Mouse (Mus musculus): ENCODE data around the gene Adam19.

The Adam19 gene

DNA sequence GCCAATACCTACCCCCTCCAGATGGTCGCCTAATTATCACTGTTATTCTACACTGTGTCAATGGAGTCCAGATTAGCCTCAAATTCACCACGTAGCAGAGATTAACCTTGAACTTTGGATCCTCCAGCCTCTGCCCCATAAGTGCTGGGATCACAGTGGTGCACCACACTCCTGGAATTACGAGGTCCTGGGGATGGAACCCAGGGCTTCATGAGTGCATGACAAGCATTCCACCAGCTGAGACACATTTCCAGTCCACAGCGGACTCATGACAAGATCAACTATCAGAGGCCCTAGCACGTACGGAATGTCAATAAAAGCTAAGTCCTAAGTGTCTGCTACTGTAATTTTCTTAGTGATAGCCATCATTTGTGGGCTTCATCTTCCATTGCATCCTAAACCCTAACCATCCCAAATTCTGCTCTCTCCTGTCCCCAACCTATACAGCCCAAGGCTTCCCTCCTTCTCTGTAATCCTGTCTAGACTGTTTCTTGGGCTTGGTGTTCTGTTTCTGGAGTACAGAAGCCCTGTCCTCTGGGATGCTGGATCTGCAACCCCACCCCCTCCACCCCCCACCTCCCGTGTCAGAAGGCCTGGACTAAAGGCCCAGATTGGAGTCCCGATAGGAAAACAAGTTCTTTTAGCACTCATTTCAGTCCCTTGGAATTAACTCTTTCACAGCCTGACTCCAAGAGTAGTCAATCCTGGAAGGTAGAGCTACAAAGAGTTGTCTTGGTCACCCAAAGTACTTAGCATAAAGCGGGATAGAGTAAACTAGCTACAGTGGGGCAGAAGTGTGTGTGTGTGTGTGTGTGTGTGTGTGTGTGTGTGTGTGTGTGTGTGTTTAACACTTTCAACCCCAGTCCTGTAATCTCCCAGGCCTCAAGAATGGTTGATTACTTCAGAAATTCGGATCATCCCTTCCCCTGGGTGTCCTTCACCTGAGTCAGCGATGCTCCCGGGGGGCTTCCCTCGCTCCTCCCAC lies 589 bp upstream of the Adam19 start:
- no peak for DNase-seq (ENCODE audit: low spot score)

DNA sequence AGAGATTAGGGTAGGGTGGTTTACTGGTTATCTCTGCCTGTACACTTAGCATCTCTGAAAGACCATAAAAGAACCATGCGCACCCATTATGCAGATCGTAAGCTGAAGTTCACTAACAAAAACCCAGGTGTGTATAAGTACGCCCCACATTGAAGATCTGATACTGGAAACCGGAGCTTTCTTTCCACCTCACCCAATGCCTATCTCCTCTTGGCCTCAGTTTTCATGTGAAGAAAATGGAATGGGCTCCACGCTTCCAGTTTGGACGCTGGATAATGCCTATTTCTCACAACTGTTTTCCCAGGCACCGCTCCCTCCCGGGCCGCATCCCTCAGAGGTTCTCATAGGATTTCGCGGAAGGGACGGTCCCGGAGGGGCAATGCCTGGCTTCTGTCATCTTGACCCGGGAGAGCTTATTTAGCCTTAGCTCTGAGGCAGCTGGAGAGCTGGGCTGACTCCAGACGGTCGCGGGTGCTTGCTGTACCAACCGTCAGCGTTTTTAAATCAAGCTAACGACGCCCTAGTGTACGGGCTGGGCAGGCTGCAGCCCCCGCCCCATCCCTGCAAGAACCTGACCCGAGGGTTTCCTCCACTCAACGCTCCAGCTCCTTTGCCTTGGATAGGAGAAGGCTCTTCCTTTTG lies 1.1 kb downstream of the Adam19 start:
- no peak for DNase-seq (ENCODE audit: low spot score)

DNA sequence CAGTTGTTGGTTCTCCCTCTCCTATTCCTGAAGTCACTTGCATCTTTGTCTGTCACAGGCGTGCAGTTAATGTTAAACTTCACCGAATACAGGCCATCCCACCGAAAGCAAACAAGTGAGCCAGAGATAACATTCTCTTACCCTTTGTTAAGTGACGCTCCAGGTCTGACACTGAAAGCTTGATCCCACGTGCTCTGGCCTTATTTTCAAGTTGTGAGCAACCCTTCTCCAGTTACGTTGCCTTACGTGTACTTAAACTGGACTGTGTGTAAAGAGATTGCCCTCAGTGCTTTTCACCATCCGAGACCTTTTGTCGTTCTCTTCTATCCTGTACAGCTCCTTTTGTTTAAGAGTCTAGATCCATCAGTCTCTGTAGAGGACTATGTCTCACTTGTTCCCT lies 2.2 kb downstream of the Adam19 start:
- DNase-seq (ENCODE audit: low spot score), result no peak

DNA sequence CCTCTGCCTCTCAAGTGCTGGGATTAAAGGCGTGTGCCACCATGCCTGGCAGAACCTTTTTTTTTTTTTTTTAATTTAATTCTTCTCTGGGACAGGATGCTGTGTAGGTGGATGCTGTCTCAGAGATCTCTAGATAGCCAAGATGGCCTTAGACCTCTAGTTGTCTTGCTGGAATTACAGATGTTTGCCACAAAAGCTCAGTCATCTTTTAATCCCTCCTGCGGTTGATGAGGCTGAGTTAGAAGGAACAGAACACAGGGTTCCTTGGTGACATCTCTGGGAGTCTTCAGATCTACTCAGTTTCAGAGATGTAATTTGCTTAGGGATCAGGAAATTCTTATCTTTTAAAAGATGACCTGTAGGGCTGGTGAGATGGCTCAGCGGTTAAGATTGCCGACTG lies 3.1 kb downstream of the Adam19 start:
- no peak for DNase-seq (ENCODE audit: low spot score)

DNA sequence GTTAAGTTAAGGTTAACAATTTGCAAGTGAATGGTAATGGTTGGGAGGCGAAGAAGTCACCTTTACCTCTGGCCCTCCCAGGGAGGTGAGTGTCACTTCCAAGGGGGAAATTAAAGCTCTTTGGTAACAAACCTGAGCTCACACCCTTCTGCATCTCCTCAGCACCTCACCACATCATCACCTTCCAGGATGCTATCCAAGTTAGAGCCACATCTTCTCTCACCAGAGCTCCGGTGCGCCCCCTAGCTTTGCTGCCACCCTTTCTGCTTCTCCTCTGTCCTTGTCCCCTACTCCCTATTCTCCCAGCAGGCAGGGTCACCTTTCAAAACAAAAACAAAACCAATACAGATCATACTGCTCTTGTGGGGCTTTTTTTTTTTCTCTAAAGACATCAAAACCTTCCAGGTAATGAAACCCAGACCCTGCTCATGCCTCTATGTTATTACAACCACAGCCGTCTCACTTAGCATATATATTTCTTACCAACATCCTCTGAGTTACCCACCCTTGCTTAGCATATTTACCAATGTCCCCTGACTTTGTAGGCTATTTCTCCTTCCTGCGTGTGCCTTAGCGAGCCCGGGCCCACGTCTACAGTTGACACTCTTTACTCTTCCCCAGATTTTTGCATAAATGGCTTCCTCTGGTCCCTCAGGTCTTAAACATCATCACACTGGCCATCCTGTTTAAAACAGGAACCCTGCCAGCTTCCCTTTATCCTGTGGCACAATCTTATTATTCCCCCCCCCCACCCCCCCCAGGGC lies 4.3 kb downstream of the Adam19 start:
- DNase-seq (ENCODE audit: low spot score), result no peak

DNA sequence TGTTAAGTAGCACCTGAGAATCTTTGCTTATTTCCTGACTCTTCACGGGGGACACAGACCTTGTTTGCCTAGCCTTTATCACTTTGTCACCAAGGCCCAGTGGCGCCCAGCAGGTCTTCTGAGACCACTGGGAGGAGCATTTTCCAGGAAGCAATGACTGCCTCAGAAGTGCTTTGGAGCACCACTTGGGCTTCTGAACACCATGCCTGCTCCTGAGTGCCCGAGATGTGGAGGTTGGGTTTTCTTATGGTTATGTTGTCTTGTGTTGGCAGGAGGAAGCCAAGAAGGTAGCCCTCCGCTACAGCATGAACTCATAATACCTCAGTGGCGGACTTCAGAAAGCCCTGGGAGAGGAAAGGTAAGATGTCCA lies 4.8 kb downstream of the Adam19 start:
- no peak for DNase-seq (ENCODE audit: low spot score)

DNA sequence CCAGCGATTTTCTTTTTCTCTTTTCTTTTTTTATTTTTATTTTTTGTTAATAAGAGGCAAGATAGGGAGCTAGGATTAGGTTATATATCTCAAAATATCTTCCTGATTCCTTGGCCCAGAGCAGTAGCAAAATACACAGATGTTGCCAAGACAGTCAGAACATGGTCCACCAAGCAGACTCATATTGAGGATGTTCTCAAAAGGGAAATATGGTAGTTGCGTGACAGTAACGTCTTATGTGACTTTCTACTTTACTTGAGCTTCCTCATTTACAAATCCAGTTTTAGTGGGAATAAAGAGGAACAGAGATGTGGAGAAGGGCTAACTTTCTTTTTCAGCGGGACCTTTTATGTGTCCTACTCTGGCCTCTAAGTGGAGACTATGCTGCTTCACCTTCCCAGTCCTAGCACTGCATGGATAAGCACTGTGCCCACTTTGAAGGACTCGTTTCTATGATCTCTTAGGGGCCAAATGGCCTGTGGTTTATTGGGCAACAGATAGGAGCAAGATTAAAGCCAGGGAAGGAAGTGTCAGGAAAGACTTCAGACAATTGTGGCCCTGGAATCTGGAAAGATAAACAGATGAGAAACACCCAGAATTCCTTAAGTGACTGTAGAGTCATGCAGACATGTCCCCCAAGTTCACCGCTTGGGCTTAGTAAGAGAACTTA lies 6.1 kb downstream of the Adam19 start:
- no peak for DNase-seq (ENCODE audit: low spot score)

DNA sequence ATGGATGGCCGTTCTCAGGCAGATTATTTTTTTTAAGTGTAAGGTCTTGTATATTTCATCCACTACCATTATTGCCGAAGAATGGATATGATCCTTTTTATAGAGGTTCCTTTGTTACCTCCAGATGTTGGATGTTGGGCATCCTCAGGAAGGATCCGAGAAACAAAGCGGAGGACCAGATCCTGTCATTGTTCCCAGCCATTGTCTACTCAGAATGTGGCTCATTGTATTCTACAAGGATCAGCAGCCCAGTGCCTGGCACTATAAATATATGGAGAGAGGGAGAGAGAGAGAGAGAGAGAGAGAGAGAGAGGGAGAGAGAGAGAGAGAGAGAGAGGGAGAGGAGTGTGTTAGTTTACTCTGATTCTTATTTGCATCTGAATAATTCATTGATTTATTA lies 6.8 kb downstream of the Adam19 start:
- no peak for DNase-seq (ENCODE audit: low spot score)

DNA sequence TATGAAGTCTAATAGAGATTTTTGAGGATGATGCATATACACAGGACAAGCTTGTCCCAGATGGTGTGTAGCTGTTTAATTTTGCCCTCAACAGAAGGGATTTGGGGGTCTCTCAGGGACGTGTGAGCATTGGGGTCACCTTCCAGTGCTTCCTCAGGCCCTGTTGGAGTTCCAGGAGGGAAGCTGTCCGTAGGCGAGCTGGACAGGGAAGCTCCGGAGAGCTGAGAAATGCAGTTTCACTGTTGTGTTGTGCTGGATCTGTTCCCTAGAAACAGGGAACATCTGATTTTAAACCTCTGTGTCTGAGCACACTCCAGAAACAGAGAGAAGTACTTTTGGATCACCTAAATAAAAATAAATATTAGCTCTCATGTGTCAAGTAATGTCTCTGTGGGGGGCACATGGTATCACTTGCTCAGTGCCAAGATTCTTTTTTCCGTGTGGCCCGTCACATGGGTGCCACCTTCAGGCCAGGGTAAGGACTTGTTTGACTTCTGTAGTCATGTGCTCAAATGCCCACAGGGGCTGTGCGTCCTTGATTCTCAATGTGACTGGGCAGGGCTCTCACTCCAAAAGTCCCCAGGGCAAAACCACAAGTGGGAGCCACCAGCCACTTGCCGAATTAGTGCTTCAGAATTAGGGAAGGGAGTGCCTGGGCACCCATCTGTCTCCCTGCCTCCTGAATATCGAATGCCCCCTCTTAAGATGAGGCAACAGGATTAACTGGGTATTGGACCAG lies 7.4 kb downstream of the Adam19 start:
- DNase-seq (ENCODE audit: low spot score), result no peak

DNA sequence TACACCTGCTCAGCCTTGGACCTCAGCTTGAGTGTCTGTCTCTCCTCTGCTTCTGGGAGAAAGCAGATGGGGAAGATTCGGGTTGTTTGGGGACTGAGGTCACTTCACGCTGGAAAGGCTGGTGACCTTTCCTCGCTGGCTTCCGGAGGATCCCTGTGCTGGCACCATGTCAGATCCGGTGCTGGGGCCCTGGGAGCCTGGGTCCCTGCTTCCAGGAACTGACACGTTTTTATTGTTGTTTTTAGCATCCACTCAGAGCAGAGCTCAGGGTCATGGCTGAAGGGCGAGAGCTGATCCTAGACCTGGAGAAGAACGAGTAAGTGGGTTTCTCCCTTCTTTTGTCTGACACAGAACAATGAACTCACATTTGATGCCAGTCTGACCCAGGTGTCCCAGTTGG lies 9.0 kb downstream of the Adam19 start:
- DNase-seq (ENCODE audit: low spot score), result no peak

DNA sequence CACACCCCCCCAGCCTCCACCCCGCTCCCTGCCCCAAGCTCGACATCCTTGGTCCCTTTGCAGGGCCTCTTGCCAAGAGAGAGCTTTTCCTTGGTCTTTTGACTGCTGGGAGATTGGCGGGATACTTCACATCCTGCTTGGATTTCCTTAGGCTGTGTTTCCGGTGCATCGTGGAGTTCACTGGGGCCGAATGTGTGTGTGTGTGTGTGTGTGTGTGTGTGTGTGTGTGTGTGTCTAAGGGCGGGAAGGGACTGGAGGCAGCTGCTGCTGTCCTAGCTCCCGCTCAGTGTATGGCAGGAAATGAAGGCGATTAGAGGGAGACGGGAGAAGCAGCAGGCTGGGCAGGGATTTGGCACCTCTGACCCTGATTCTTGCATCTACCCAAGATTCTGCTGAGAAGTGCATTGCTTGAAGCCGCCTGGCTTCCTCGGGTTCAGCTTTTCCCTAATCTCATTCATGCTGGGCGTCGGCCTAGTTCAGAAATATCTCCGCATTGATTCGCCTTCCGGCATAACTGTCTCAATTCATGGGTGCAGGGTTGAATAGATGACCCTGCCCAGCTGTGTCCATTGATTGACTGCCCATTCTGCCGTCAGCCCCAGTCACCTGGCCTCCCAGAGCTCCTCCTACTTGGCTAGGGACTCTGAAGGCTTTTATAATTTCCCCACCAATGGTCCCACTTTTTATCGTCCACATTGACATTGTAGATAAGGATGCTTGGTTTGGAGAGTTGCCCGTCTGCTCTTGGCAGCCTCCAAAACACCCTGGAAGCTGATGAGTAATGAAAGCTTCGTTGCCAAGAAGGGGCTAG lies 9.6 kb downstream of the Adam19 start:
- no peak for DNase-seq (ENCODE audit: low spot score)

DNA sequence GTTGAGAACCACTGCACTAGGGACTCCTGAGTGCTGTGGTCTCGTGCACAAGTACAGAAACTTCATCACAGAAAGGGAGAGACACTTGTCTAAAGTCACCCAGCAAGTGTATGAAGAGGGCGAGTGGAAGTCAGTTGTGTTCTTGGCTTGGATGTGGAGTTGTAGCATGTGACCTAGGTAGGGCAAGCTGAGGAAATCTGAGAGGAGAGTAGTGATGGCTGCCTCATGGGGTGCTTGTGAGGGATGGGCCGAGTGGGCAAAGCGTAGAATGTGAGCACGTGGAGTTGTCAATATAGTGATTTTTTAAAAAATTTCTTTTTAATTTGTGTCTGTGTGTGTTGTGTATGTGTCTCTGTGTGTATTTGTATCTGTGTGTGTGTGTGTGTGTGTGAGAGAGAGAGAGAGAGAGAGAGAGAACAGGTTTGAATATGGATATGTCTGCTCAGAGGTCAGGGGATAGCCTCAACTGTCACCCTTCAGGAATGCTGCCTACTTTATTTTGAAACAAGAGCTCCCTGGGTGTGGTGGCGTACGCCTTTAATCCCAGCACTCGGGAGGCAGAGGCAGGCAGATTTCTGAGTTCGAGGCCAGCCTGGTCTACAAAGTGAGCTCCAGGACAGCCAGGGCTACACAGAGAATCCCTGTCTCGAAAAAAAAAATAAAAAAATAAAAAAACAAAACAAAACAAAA lies 11.7 kb downstream of the Adam19 start:
- DNase-seq (ENCODE audit: low spot score), result no peak

DNA sequence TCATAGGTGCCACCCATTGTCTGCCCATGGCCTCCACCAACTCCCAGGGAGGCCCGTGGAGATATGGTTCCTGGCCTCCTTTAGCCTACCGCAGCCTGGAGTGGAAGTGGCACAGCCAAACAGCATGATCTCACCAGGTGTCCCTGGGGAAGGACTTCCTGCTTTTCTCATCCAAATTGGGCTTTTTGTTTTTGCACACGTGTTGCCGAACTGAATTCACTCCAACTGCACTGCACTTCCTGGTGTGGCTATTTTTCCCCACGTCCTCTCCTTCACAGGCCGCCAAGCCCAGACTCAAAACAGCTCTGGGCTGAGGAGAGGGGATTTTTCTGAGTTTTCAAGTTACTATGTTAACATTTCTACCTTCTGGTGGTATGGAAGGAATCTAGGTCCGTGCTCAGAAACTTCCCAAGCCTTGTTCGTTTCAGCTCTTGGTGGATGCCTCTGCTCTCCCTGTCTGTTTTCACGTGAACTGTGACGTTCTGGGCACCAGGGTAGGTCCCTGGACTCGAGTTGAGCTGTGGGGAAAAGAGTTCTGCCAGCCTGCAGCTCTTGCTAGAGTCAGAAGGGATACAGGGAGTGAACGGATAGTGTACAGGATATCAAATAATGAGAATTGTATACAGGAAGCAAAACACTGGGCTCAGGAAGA lies 13.1 kb downstream of the Adam19 start:
- DNase-seq (ENCODE audit: low spot score), result no peak

DNA sequence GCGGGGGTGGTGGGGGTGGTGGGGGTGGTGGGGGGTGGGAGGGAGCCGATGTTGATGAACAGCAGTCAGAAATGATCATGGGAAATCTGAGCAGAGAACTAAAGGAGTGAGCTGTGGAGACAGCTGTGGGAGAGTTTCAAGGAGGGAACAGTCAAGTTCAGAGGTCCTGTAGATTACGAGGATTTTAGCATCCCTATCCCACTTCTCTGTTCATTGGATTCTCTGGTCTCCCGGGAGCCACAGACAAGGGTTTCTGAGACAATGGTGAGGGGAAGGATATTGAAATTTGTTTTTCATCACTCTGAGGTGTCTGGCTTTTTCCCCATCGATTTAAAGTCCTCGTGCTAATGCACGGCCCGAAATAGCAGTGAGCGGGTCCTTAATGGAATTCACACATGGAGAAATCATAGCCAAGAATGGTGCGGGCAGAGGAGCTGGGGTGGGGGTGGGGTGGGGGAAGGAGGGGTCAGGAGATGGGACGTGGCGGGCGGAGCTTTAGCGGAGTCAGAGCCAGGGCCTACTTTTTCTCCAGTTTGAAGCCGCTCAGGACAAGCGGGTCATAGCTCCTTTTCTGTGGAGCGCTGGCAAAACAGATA lies 13.7 kb downstream of the Adam19 start:
- no peak for DNase-seq (ENCODE audit: low spot score)

DNA sequence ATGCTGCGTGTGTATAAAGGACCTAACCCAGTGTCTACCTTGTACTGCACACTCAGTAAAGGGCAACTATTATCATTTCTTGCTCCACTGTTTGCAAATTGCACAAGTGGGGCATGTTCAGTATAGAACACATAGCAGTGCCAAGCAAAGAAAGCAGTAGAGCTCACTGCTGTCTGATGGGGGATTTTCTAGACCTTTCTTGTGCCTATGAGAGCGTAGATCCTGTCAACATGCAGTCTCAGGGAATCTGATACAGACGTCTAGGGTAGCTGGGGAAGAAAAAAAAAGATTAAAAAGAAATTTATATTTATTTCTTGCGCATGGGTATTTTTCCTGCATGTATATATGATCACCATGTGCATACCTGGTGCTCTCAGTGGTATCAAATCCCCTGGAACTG lies 14.4 kb downstream of the Adam19 start:
- no peak for DNase-seq (ENCODE audit: low spot score)

DNA sequence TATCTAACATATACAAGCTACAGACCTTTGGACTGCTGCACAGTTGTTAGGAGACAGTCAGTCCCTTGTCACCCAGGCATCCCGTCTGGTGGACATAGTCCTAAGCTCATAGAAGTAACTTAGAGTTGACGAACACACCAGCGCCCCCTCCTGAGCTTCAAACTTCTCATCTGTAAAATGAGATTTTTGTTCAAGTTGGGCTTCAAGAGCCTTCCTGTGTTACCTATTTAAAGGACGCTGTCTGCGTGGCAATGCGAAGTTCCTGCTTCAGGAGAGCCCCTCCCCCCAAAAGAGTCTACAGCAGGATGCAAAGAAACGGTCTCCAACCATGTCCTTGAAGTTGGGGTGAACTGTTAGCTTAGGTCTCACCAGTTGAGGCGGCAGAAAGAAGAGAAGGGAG lies 15.0 kb downstream of the Adam19 start:
- DNase-seq (ENCODE audit: low spot score), result no peak

DNA sequence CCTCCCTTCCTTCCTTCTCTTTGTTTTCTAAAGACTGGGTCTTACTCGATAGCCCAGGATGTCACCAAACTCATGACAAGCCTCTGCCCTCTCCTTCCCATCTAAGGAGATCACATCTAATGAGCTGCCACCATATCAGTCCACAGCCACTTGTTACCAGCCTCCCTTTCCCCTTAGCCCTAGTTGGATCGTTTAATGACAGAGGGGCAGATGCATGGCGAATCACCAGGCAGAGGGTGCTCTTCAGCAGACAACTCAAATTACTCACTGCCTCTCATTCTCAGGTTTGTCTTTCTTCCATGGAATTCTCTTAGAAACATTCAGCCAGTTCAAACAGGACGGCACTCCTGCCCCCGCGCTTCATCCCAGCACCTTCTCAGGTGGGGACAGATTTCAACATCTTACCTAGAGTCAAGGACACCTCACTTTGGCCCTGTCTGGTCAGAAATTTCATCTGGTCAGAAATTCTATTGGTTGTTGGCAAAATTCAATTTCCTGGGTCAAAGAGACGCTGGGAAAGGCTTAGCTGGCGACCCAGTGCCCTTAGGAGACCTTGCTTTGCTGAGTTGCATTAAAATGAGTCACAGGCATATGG lies 16.8 kb downstream of the Adam19 start:
- DNase-seq (ENCODE audit: low spot score), result no peak

DNA sequence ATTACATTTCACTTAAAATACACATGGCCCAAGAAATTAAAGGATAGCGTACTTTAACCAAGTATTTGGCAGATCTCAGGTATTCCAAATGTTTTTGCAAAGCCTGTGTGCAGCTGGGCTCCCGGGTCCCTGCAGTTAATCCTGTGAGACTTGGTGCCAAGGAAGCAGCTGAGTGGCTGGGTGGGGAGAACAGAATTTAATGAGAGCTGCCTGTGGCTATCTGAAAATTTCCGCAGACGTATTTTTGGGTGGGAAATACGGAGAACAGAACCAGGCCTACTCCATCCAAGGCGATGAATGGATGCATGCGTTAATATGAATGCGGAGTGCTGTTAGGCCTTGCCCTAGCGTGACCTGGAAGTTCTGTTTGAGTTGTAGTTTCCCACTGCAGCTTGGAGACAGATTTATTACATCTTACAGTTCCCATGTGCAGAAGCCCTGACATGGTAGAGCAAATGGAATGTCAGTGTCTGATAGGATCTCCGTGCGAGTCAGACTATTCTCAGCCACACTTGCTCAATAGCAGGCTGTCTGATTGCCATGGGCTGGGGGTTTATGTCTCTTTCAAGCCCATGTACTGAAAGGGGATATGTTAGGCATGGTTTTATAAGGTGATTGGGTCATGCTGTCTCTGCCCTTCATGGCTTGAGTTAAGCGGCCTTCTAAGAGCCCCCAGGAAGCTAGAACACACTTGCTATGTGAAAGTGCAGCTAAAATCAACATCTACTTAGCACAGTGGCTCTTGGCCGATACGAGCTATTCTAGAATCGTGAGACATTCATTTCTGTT lies 17.5 kb downstream of the Adam19 start:
- DNase-seq (ENCODE audit: low spot score), result no peak

All from urinary bladder, postnatal 25 days (tissue).